Mouse (Mus musculus) layer of hippocampus, postnatal 25 days (tissue): Measurements from ENCODE around the gene Col24a1. TPM values are rescaled to one million over a fixed set of nuclear protein-coding genes. Genes with fewer than 3 reads are reported as not detected.

ENCODE experiments used
- DNase-seq, 2 experiments: peaks; one replicate each; pipeline ENCODE4 v3.0.0; 2022; ENCODE audit warnings: mixed read lengths in 2 of 2, low spot score in 1 of 2; ENCODE audit errors: extremely low spot score in 1 of 2
- total RNA-seq, 2 experiments: library from RNA; stranded (reverse); gene quantifications; 2 replicates each; pipeline ENCODE4 v1.2.3; 2021

Gene Col24a1
- total RNA-seq = under 1 TPM; 0.15 to 0.31 TPM

DNA sequence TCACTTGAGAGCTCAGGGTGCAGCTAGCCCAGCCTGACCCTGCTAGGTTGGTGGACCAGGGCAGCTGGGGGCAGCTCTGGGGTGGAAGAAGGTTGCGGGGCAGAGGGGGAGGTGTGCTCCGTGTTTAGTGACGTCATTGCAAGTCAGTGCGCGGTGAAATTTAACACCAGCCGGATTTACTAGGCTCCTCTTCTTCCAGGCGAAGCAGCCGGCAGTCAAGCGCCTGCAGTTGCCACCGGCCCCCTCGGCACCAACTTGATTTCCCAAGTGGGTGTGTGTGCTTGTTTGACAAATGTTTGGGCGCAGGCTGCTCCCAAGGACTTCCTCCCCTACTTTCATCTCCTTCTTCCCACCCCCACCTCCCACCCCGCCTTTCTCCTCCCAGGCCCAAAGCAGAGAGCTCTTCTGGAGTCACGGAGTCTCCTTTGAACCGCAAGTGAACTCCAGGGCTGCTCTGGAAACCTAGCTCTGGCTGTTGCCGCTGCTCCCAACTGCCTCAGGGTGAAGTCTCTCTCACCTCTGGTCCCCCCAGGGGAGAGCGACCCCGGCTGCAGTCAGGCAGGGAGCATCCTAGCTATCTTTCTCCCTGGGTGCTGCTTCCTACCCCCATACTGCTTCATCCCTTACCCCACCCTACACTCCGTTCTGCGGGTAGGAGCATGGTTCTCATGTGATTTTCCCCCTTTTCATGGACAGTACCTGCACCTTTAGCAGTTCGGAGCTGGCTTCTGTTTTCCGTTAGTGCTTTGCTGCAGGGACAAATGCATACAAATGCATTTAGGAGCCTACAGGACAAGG is at the start of gene Col24a1:
Gene Col24a1 (plus strand): TSS at position 136 of the 798 bp plus-strand sequence.
- DNase-seq = no peak

DNA sequence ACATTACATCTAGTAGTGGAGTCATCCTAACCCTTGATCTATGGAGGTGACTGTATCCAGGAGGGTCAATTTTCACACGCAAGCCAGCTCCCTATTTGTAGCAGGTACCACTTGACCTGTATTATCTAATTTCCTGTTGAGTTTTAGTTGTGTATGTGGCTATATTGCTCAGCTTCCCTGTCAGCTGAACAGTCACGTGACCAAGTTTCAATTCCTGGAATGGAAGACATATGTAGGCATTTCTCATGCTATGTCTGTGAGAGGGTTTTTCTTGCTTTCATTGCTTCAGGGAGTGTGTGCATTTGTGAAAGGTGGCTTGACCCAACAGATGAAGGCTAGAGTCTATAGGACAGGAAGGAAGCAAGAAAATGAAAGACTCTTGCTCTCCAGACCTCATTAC is 44.2 kb upstream of the Col24a1 start:
- DNase-seq = no peak

DNA sequence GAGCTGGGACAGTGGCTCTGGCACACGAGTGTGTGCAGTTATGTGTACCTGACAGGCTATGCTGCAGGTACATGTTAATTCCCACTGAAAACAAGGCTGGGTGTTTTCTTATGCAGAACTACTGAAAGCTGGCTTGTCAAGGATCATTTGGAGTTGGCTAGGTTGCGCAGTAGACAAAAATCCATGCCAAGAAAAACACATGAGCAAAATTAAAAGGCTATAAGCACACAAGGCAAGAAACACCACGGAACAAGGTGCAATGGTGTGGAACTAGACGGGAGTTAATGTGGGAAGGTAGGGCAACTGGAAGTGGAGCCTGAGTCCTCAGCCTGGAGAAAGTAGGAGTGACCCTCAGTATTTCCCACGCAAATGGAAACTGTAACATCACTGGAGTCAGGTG is 39.2 kb upstream of the Col24a1 start:
- no peak for DNase-seq

DNA sequence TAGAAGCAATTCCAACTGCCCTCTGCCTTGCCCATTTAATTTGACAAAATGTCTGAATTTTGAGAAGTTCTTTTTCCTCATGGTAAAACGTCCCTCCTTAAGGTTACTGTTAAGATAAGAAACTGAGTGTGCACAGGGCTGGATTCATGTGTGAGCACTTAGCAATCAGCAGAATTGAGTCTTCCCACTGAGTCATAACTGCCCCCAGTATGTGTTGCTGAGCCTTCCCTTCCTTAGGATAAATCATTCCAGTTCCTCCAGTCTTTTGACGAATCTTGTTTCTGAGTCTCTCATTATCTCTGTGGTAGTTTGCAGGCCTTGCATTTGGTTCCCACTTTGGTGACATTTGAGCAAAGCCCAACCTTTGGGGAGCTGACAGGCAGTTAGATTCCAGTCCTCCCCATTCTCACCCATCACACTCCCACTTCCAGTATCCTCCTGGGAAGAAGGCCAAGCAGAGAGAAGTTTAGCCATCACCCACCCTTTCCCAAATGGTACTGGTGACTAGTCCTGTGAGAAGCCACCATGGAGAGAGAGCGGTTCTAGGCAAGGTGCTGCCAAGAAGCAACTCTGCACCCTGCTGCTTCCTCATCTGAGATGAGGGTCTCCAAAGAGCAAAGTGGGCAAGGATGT is 37.4 kb upstream of the Col24a1 start:
- DNase-seq = no peak

DNA sequence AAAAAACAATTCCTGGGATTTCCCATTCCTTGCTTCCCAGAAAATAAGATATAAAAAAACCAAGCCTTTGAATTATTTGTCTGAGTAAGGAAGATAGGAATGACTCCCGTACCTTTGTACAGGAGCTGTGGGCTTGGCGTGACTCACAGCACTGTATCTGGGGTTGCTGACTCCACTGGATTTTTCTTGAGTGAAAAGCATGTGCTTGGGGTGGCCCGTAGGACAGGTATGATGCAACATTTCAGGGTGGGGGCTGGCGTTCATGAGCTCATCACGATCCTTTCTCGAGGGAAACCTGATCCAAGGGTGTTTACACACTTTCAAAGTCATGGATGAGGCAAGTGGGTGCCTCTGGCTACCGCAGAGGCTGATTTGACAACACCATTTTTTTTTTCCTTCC is 35.6 kb upstream of the Col24a1 start:
- no peak for DNase-seq

DNA sequence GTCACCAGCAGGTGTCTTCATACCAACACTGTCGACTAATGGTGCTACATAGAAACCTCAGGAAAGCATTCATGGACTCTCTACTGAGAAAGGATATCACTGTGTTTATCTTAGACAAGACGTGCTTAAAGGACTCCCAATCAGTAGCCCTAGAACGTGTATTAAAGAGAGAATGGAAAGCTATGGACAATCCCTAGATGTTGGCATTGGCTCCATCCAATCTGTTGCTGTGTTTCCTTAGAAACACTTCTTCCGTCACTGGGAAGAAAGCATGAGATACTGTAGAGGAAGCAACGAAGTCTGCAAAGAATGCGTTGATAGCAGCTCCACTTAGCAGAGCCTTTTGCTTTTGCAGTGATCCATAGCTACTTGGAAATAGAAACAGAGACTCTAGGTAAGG is 32.6 kb upstream of the Col24a1 start:
- DNase-seq = no peak

DNA sequence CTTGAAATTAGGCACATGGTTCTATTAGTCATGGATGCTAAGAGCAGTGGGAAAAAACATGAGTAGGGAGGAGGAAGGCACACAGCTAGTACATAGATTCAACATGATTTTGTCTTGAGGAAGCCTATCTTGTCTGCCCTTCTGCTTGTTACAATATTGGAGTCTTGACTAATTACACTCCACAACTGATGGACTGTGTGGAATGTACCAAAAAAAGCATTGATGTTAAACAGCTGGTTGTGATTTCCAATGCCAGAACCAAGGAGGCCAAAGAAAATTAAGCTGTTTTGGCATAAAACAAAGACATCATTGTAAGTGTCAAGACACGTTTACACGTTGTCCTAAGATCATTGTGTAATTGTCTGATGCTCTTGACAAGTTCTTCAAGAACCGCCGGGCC is 29.1 kb upstream of the Col24a1 start:
- no peak for DNase-seq

DNA sequence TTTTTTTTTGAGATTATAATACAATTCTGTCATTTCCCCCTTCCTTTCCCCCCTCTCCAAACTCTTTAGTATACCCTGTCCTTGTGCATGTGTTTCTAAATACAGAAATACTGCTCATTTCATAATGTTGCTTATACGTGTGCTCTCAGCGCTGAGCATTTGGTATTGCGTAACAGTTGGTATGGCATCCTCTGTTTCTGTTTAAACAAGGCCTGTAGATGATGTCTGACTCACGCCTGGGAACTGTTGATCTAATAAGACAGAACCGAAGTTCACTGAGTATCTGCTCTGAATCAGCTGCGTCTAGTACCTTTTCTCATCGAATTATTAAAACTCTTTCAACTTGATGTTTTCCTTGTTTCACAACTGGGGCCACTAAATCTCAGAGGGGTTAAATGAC is 24.2 kb upstream of the Col24a1 start:
- no peak for DNase-seq

DNA sequence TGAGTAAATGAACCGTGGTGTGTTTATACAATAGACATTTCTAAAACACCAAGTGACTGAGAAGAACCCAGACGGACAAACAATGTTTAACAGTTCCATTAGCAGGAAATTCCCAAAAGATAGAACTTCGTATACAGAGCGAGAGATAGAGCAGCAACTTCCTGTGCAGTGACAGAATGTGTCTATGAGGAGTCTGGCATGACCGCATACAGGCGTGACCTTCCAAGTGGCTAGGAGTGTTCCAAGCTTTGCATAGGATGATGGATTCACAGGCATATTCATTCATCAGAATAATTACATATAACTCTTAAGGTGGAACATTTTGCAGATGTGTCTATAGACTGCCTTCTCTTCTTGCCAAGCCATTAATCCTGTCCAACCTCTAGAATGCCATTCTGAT is 18.1 kb upstream of the Col24a1 start:
- no peak for DNase-seq

DNA sequence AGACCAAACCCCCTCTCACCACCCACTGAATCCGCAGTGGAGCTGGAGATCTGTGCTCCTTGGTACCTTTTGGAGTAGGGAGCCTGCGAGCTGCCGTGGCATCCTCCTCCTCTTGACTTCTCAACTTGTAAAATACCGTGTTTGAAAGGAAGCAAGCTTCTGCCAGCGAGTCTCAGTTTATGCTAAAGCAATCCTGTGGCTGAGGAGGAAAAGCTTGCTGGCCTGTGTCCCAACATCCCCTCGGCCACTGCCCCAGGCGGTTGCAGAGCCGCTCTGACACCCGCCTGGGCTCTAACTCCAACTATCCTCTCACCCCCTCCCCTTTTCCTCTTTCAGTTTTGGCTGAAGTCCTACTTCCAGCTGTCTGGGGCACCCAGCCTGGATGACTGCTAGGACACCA is 935 bp downstream of the Col24a1 start:
- no peak for DNase-seq

DNA sequence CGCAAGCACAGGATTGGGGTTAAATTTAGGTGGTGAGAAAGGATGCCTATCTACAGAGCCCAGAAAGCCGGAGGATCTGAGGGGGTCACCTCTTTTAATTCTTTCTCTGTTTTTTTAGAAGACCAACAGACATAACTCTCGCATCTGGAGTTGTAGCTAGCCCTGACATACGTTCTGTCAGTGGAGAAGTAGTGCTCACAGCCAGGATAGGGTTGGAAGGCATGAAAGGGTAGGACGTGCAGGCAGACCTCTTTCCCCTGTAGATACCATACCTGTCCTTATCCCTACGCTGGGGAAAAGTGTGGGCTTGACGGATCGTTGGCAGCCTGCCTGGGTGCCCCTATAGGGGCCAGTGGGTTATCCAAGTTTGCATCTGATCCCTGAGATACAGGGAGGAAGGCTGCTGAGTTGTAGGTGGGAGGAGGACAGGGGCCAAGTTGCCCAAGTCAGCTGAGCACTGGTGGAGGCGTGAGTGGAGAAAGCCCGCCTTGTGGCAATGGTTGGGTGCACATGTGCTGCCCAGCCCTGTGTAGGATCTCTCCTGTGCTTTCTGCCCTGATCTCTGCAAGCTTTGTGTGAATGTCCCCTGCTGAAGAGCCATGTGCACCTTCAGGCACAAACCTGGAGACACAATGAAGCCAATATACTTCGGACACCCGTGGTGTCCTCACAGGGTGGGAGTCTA is 1.5 kb downstream of the Col24a1 start:
- no peak for DNase-seq

DNA sequence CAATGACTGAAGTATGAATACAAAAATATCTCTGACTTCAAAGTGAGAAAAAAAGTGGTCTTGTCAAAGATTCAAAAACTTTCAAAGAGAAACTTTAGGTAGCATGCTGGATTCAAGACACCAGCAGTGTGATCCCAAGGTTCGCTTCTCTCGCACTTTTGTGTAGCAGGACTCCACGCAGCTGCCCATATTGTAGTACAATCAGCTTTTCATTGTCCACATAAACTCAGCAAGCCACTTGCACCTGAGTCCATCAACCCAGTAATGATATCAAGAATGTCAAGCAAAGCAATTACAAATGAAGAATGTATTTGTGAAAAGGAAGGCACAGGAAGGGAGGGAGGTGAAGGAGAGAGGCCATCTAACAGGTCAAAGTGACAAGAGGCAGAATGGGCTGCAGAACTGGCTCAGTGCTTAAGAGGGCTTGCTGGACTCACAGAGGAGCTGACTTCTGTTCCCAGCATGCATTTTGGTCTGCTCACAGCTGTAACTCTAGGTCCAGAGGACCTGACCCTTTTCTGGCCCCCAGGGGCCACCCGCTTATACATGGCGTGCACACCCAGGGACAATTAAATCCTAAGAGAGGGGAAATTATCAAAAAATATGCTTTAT is 7.8 kb downstream of the Col24a1 start:
- no peak for DNase-seq

DNA sequence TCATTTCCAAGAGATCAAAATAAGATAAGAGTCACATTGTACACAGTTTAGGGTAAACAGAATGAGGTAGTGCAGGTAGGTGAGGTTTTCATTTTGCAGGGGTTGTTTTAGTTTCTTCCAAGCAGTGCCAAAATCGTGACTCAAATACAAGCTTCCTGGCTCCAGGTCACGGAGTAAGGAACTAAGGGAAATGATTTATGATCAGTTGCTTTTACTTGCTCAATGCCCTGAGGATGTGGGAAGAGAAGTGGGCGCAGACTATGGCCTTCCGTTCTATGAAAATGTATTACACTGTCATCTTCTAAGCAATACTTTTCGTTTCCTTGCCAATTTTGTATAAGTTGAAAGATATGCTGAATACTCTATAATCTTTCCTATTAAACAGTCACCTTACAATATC is 13.0 kb downstream of the Col24a1 start:
- DNase-seq = no peak

DNA sequence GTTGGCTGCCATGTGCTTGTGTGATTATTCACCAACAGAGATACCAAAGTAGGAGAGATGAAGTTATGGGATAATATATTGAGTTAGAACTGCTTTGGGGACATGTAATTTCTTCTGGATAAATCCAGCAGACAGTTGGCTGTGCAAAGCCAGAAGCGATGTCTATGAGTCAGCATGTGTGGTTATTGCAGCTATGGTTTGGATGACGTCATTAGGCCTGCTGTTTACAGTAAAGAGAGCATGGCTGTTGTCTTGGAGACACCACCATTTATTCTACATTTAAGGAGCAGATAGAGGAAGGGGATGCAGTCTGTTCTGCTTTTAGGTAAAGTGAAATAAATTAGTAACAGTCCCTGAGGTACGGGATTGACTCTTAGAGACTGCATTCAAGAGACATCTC is 14.9 kb downstream of the Col24a1 start:
- no peak for DNase-seq

DNA sequence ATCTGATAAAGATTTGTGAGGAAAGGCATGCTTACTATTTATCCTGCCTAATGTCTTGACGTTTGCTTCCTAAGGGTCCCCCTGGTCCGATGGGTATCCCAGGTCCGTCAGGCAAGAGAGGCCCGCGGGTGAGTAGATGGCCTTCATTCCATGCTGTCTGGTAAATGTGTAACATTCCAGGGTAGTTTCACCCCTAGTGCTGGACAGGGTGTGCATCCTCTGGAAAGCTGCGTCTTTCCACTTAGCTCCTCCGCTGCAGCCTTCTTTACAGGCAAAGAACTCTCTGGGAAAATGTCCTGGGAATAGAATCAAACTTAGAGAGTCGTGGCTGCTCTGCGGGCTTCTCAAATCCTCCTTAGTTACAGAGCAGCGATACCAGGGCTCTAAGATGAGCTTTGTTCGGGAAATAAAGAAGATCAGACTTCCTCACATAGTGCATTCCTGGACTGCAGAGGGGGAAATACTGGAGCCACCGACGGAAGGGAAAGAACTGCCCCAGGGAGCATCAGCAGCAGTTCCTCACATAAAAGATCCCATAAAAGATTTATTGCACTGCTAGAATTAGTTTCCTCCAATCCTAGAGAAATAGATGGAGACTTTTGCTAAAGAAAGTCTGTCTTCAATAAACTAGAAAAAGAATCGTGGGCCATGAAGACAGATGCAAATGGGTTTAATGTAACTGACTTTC is 28.5 kb downstream of the Col24a1 start:
- DNase-seq = no peak

DNA sequence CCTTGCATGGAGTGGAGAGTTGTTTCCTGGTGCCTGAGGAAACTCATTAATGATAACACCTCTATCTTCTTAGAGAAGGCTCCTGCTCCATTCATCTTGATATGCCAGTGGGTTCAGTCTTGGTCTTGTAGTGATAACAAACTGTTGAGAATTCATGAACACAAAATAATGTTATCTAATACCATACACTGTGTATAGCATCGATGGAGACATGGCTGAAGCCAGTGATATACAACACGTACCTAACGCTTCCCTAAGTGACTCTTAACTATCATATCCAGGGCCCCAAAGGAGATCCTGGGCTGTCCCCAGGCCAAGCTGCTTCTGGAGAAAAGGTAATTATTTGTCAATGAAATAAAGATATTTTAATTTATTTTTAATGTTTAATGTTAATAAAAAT is 33.1 kb downstream of the Col24a1 start:
- no peak for DNase-seq

DNA sequence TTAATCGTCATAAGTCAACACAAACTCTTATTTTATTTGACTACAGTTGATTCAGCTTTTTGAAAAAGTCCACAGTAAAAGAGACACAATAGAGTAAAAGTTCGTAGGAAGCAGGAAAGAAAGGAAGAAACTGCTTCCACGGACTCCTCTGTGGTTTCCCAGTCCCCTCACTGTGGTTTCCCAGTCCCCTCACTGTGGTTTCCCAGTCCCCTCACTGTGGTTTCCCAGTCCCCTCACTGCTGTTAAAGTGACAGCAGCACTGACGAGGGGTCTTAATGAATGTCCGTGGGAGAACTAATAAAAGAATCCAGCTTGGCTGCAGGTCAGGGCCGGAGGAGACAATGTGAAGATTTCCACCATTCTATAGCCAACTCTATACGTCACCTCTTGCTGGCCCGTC is 39.4 kb downstream of the Col24a1 start:
- DNase-seq = no peak

DNA sequence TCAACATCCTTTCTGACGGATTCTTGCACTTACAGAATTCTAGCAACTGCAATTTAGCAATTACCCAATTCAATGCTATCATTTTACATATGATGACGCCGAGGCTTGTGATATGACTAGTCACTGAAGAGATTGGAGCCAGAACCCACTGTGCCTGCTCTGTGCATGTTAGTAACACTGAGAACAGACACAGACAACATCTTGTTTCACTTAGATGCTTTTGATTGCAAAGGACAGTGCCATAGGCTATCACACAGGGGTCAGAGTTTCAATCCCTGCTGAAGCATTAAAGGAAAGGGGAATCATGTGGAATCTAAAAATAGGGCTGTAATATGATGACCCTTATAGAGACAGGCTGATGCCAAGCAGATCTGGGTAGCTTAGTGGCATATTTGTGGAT is 41.8 kb downstream of the Col24a1 start:
- DNase-seq = no peak

DNA sequence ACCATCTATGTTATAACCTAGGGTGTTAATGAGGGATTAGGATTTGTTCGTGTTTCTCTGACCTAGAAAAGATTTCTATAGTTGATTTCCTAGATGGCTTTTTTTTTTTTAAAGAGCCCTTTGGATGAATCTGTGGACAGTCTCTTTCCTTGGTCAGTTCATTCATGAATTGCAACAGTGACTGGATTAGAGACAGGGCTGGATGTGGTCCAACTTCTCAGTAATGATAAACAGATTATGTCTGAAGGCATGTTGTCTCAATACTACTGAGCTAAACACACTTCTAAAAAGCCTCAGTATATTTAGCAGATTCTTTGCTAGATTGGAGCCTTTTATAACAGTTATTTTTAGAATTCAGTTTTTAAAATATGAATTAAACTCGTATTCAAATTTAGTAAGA is 44.9 kb downstream of the Col24a1 start:
- DNase-seq = no peak

DNA sequence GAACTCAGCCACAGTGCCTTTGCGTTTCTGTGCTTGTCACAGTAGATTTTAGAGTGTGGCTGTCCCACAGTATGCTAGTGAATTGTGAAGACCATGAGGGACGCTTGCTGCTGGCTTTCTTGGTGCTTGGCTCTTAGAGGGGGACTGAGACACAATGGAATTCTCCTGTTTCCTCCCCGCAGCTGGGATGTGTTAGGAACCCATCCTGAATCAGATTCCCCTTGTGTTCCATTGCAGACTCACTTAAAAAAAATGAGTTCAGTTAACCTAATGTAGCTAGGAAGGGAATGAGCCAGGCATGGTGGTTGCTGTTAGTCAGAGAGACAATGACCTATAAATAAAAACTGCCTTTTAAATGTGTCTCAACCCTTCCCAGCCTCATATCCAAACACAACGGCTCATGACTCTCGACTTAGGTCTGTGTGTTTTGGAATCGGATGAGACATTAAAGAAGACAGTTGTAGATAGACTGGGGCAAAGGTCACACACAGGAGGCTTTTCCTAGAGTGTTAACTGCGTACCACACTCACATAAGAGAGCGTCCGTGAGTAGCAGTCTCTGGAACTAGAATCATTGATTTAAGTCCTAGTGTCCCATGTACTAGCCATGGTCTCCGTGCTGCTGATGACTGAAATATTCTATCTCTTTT is 47.7 kb downstream of the Col24a1 start:
- no peak for DNase-seq
